Mouse (Mus musculus) midbrain, postnatal 0 days (tissue): ENCODE measurements at regions not wholly inside any gene's neighbourhood (a gene's known extent, or its start where the extent isn't known, plus 50 kb on each side); places are given as distances from the start of the nearest gene placed in this dataset.

ENCODE experiments used
- ATAC-seq: fragments of 200-750 bp; cut with Nextera tagmentation; 2 replicates; pipeline ENCODE4 v1.8.0; 2017; ENCODE audit warnings: moderate number of reproducible peaks, mild to moderate bottlenecking, moderate TSS enrichment, moderate library complexity; ENCODE audit not compliant: low FRiP score
- DNase-seq: peaks from one replicate; pipeline ENCODE4 v3.0.0-alpha.2; 2015; ENCODE audit warnings: low spot score
- H3K27ac ChIP-seq: fragments of 300-500 bp; sonication (generic); 2 replicates; pipeline ENCODE4 v1.5.1; 2014; ENCODE audit warnings: low read depth, mild to moderate bottlenecking, low read length, mixed read lengths
- H3K27me3 ChIP-seq: fragments of 300-500 bp; sonication (generic); 2 replicates; pipeline ENCODE4 v1.6.1; 2014; ENCODE audit warnings: low read length, control low read depth, mixed read lengths; ENCODE audit not compliant: insufficient read depth
- H3K36me3 ChIP-seq: fragments of 300-500 bp; sonication (generic); 2 replicates; pipeline ENCODE4 v1.6.1; 2014; ENCODE audit warnings: low read length, control low read depth, mixed read lengths; ENCODE audit not compliant: insufficient read depth
- H3K4me1 ChIP-seq: fragments of 300-500 bp; sonication (generic); 2 replicates; pipeline ENCODE4 v1.6.1; 2014; ENCODE audit warnings: mild to moderate bottlenecking, control low read depth, antibody characterized with exemption, low read length, mixed read lengths; ENCODE audit not compliant: insufficient read depth
- H3K4me2 ChIP-seq: fragments of 300-500 bp; sonication (generic); 2 replicates; pipeline ENCODE4 v1.6.1; 2014; ENCODE audit warnings: low read depth, mild to moderate bottlenecking, low read length, mixed read lengths; ENCODE audit not compliant: poor library complexity, severe bottlenecking
- H3K4me3 ChIP-seq: fragments of 300-500 bp; sonication (generic); 2 replicates; pipeline ENCODE4 v1.5.1; 2014; ENCODE audit warnings: low read depth, mild to moderate bottlenecking, low read length, moderate library complexity
- H3K9ac ChIP-seq: fragments of 300-500 bp; sonication (generic); replicated peaks from 2 replicates; pipeline ENCODE4 v1.6.1; 2014; ENCODE audit warnings: mild to moderate bottlenecking, low read length, moderate library complexity, mixed read lengths; ENCODE audit not compliant: poor library complexity, severe bottlenecking
- H3K9me3 ChIP-seq: fragments of 300-500 bp; sonication (generic); 2 replicates; pipeline ENCODE4 v1.6.1; 2016; ENCODE audit warnings: low read length, control low read depth
- CTCF ChIP-seq: IDR thresholded peaks from 2 replicates; pipeline ENCODE4 v1.5.1; 2016; ENCODE audit warnings: antibody characterized with exemption, mild to moderate bottlenecking
- WGBS: fragments of 180-500 bp; shearing (Covaris S2); extraction: QIAGEN DNeasy Blood & Tissue Kit; methylation state at CpG from one replicate; pipeline ENCODE4 v1.1.7; 2014; 5-methylcytosine and 5-hydroxymethylcytosine counted together

GRCm38 (mm10) chr4:153717273-153717672 lies 234.7 kb upstream of the Ajap1 start:
- Histone ChIP-seq H3K27me3 (no peaks in the 10 kb centered on the region), H3K9ac (no peak overlapping the region), H3K4me3 (no peak overlapping the region), H3K9me3 (no peaks in the 10 kb centered on the region), H3K4me2 (no peak overlapping the region), H3K27ac (no peak overlapping the region), H3K36me3 (no peaks in the 10 kb centered on the region), H3K4me1 (no peaks in the 10 kb centered on the region)
- 76% methylated on average over 12 of the region's 12 CpGs for WGBS
- no peak for TF ChIP-seq CTCF
- ATAC-seq (no peak), DNase-seq (no peak)

DNA sequence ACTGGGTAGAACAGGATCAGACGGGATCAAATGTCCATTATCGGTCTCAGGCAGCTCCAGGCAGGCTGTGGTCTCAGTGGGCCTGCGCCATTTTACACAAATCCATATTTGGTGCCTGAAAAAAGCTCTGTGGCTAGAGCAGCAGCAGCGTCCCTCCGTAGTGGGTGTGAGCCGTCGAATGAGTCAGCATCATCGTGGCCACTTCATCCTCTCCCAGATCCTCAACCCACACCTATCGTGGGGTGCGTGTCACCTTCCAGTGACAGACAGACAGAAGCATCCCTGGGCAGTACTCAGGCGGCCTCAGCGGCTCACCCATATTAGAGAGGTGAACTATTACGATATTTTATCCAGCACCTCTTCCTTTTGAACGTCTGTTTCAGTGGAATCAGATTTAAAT lies 233.0 kb upstream of the A430005L14Rik start:
- no peak overlapping the region for H3K9ac ChIP-seq
- no peaks in the 10 kb centered on the region for H3K4me1 ChIP-seq
- H3K27me3 ChIP-seq: no peaks in the 10 kb centered on the region
- H3K9me3 ChIP-seq: no peaks in the 10 kb centered on the region
- no peak overlapping the region for H3K4me3 ChIP-seq
- ATAC-seq (no peak), DNase-seq (no peak)
- 86% methylated on average over 14 of the region's 14 CpGs for WGBS
- no peaks in the 10 kb centered on the region for H3K36me3 ChIP-seq
- H3K27ac ChIP-seq: no peak overlapping the region
- no peak overlapping the region for H3K4me2 ChIP-seq
- TF ChIP-seq CTCF: no peak

GRCm38 (mm10) chr4:153727273-153727672 lies 229.8 kb upstream of the A430005L14Rik start:
- no peak for DNase-seq
- no peak for ATAC-seq

DNA sequence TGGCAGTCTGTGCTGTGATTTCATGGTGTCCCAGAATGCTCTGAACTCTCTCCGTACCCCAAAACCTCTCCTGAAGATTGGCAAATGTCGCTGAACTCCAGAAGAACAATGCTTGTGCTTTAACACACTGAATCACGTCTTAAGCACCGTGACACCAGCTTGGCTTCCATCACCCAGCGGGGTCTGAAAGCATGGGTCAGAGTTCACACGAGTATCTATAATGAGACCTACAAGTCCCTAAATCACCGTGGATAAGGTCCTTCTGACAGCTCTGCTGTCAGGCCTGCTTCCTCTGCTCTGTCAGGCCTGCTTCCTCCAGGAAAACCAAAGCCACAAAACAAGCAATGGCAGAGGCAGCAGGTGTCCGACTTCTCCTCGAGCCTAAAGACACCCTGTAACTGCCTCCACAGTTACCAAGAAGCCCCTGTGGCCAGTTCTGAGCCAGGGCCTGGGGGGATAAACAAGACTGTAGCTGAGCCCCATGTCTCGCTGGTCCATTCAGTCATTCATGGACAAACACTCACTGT lies 229.1 kb upstream of the A430005L14Rik start:
- ATAC-seq (no peak), DNase-seq (no peak)
- H3K4me1 ChIP-seq: no peaks in the 10 kb centered on the region
- WGBS: 28% methylated on average over 10 of the region's 10 CpGs
- H3K27ac ChIP-seq: no peak overlapping the region
- no peak overlapping the region for H3K4me3 ChIP-seq
- H3K9ac ChIP-seq: no peak overlapping the region
- no peak for TF ChIP-seq CTCF
- H3K9me3 ChIP-seq: no peaks in the 10 kb centered on the region
- no peaks in the 10 kb centered on the region for H3K27me3 ChIP-seq
- no peak overlapping the region for H3K4me2 ChIP-seq
- no peaks in the 10 kb centered on the region for H3K36me3 ChIP-seq

More at GRCm38 (mm10) chr4:153727273-153727672, 229.8 kb upstream of the A430005L14Rik start:
- H3K9ac ChIP-seq: no peak overlapping the region
- no peak overlapping the region for H3K4me2 ChIP-seq
- WGBS: 38% methylated on average over 10 of the region's 10 CpGs
- no peaks in the 10 kb centered on the region for H3K36me3 ChIP-seq
- H3K27ac ChIP-seq: no peak overlapping the region
- no peaks in the 10 kb centered on the region for H3K4me1 ChIP-seq
- no peak overlapping the region for H3K4me3 ChIP-seq
- no peaks in the 10 kb centered on the region for H3K27me3 ChIP-seq
- no peaks in the 10 kb centered on the region for H3K9me3 ChIP-seq
- TF ChIP-seq CTCF: no peak

- Histone ChIP-seq H3K4me1 (no peaks in the 10 kb centered on the region), H3K4me3 (no peak overlapping the region), H3K4me2 (no peak overlapping the region), H3K27me3 (no peaks in the 10 kb centered on the region), H3K9me3 (no peaks in the 10 kb centered on the region), H3K27ac (no peak overlapping the region), H3K36me3 (no peaks in the 10 kb centered on the region), H3K9ac (no peak overlapping the region)
- no peak for TF ChIP-seq CTCF
- no peak for ATAC-seq
- 84% methylated on average over 11 of the region's 11 CpGs for WGBS
- DNase-seq: no peak
Observed at GRCm38 (mm10) chr4:153738088-153738487, 218.9 kb upstream of the A430005L14Rik start.

DNA sequence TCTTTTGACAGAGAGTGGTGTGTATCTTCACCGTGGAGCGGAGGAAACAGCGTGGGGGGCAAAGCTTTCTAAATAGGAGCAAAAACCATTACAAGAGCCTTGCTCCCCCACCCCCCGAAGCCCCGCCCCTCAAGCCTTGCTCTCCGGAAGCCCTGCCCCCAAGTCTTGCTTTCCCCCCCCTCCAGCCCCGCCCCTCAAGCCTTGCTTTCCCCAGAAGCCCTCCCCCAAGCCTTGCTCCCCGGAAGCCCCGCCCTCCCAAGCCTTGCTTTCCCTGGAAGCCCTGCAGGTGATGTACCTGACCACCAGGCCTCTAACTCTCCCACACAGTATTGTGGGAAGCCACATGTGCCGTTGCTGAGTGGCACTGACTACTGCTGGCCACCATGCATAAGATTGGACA lies 214.8 kb upstream of the A430005L14Rik start:
- ATAC-seq (no peak), DNase-seq (no peak)
- 94% methylated on average over 9 of the region's 10 CpGs for WGBS
- Histone ChIP-seq H3K4me1 (no peaks in the 10 kb centered on the region), H3K9ac (no peak overlapping the region), H3K27ac (no peak overlapping the region), H3K4me2 (no peak overlapping the region), H3K4me3 (no peak overlapping the region), H3K9me3 (no peaks in the 10 kb centered on the region), H3K36me3 (no peaks in the 10 kb centered on the region), H3K27me3 (no peaks in the 10 kb centered on the region)
- TF ChIP-seq CTCF: no peak
